Mouse (Mus musculus): ENCODE measurements around the gene Rcor3. TPM values are rescaled to one million over a fixed set of nuclear protein-coding genes. Genes with fewer than 3 reads are reported as not detected.
A peak's percentile ranks its signal among the peaks of the same experiment; 100 is the strongest.

The Rcor3 gene
- polyA plus RNA-seq (2015; fragmentation: Nextera tagmentation; extraction: Ambion mirVana), result 8.9 and 9.0 TPM in 2 replicates

- H3K9me3 ChIP-seq (replicated peaks), result no peaks in the 10 kb centered on the region
- H3K27ac ChIP-seq (replicated peaks), result peak within 1 kb of the TSS; percentile 94
- ATAC-seq (ENCODE audit: insufficient read depth), result peak; percentile 87
- no peaks in the 10 kb centered on the region for H3K36me3 ChIP-seq (replicated peaks)
- H3K4me1 ChIP-seq (replicated peaks), result peaks cover 24% of the 10 kb centered on the region
- peak within 1 kb of the TSS; percentile 90 for H3K9ac ChIP-seq
- no peaks in the 10 kb centered on the region for H3K27me3 ChIP-seq
- H3K4me3 ChIP-seq (replicated peaks), result peak within 1 kb of the TSS; percentile 91
- under 1% methylated on average over 60 of the region's 88 CpGs for WGBS (ENCODE audit: insufficient replicate concordance)
- peak within 1 kb of the TSS; percentile 98 for H3K4me2 ChIP-seq
These were observed at the start of gene Rcor3 for GRCm38 (mm10) chr1:192137926-192138910. TSS of gene Rcor3 (minus strand) at chr1:192138062.

GRCm38 (mm10) chr1:192181696-192182257, 43.9 kb upstream of the Rcor3 start:
- WGBS (ENCODE audit: insufficient replicate concordance), result 68% methylated on average over 4 of the region's 4 CpGs
- Histone ChIP-seq H3K27me3 (0 out of 2 replicates have a peak, but pooled peaks cover 4% of the 10 kb centered on the region), H3K4me2 (no peak overlapping the region), H3K9ac (no peak overlapping the region), H3K27ac (replicated peaks) (no peak overlapping the region), H3K9me3 (replicated peaks) (no peaks in the 10 kb centered on the region), H3K36me3 (replicated peaks) (no peaks in the 10 kb centered on the region), H3K4me3 (replicated peaks) (no peak overlapping the region), H3K4me1 (replicated peaks) (no peaks in the 10 kb centered on the region)
- ATAC-seq (ENCODE audit: insufficient read depth), result no peak

GRCm38 (mm10) chr1:192179877-192180276, 42.0 kb upstream of the Rcor3 start:
- Histone ChIP-seq H3K4me2 (no peak overlapping the region), H3K36me3 (replicated peaks) (no peaks in the 10 kb centered on the region), H3K9ac (no peak overlapping the region), H3K4me1 (replicated peaks) (no peaks in the 10 kb centered on the region), H3K4me3 (replicated peaks) (no peak overlapping the region), H3K27ac (replicated peaks) (no peak overlapping the region), H3K27me3 (0 out of 2 replicates have a peak, but pooled peaks cover 5% of the 10 kb centered on the region), H3K9me3 (replicated peaks) (no peaks in the 10 kb centered on the region)
- 31% methylated on average over 3 of the region's 3 CpGs for WGBS (ENCODE audit: insufficient replicate concordance)
- ATAC-seq (ENCODE audit: insufficient read depth), result 0 out of 2 replicates have a peak, but pooled peaks have one; percentile 22

- 66% methylated on average over 3 of the region's 3 CpGs for WGBS (ENCODE audit: insufficient replicate concordance)
- no peak for ATAC-seq (ENCODE audit: insufficient read depth)
- H3K4me1 ChIP-seq (replicated peaks), result no peaks in the 10 kb centered on the region
These were observed 33.6 kb upstream of the Rcor3 start for GRCm38 (mm10) chr1:192171477-192171876.

GRCm38 (mm10) chr1:192151179-192151578, 13.3 kb upstream of the Rcor3 start:
- Histone ChIP-seq H3K4me2 (no peak overlapping the region), H3K27ac (replicated peaks) (no peak overlapping the region), H3K36me3 (replicated peaks) (no peaks in the 10 kb centered on the region), H3K9ac (no peak overlapping the region), H3K4me1 (replicated peaks) (no peaks in the 10 kb centered on the region), H3K27me3 (no peaks in the 10 kb centered on the region), H3K9me3 (replicated peaks) (no peaks in the 10 kb centered on the region), H3K4me3 (replicated peaks) (no peak overlapping the region)
- WGBS (ENCODE audit: insufficient replicate concordance), result 73% methylated on average over 4 of the region's 4 CpGs
- no peak for ATAC-seq (ENCODE audit: insufficient read depth)

More at GRCm38 (mm10) chr1:192171477-192171876, 33.6 kb upstream of the Rcor3 start:
- H3K9me3 ChIP-seq (replicated peaks), result no peaks in the 10 kb centered on the region
- H3K4me2 ChIP-seq, result no peak overlapping the region
- H3K27ac ChIP-seq (replicated peaks), result no peak overlapping the region
- no peak overlapping the region for H3K9ac ChIP-seq
- no peaks in the 10 kb centered on the region for H3K36me3 ChIP-seq (replicated peaks)
- H3K4me3 ChIP-seq (replicated peaks), result no peak overlapping the region
- no peaks in the 10 kb centered on the region for H3K27me3 ChIP-seq

GRCm38 (mm10) chr1:192140313-192140712, 2.5 kb upstream of the Rcor3 start:
- H3K4me1 ChIP-seq (replicated peaks), result peaks cover 18% of the 10 kb centered on the region
- H3K4me2 ChIP-seq, result no peak overlapping the region
- H3K4me3 ChIP-seq (replicated peaks), result no peak overlapping the region
- H3K27ac ChIP-seq (replicated peaks), result no peak overlapping the region
- H3K9me3 ChIP-seq (replicated peaks), result no peaks in the 10 kb centered on the region
- no peak overlapping the region for H3K9ac ChIP-seq
- ATAC-seq (ENCODE audit: insufficient read depth), result no peak
- H3K36me3 ChIP-seq (replicated peaks), result no peaks in the 10 kb centered on the region
- no peaks in the 10 kb centered on the region for H3K27me3 ChIP-seq
- 87% methylated on average over 2 of the region's 2 CpGs for WGBS (ENCODE audit: insufficient replicate concordance)

- peak; percentile 45 for ATAC-seq (ENCODE audit: insufficient read depth)
- no peaks in the 10 kb centered on the region for H3K36me3 ChIP-seq (replicated peaks)
- no peaks in the 10 kb centered on the region for H3K27me3 ChIP-seq
- H3K4me3 ChIP-seq (replicated peaks), result peak overlapping the region; percentile 91
- peak overlapping the region; percentile 98 for H3K4me2 ChIP-seq
- WGBS (ENCODE audit: insufficient replicate concordance), result under 1% methylated on average over 31 of the region's 61 CpGs
- peak overlapping the region; percentile 94 for H3K27ac ChIP-seq (replicated peaks)
- H3K9ac ChIP-seq, result peak overlapping the region; percentile 90
- peaks cover 24% of the 10 kb centered on the region for H3K4me1 ChIP-seq (replicated peaks)
- H3K9me3 ChIP-seq (replicated peaks), result no peaks in the 10 kb centered on the region
These were observed 454 bp downstream of the Rcor3 start for GRCm38 (mm10) chr1:192137291-192137925.

GRCm38 (mm10) chr1:192136561-192137290, 1.1 kb downstream of the Rcor3 start:
- under 1% methylated on average over 53 of the region's 55 CpGs for WGBS (ENCODE audit: insufficient replicate concordance)
- peak overlapping the region; percentile 98 for H3K4me2 ChIP-seq
- ATAC-seq (ENCODE audit: insufficient read depth), result peak; percentile 60
- peak overlapping the region; percentile 91 for H3K4me3 ChIP-seq (replicated peaks)
- peaks cover 24% of the 10 kb centered on the region for H3K4me1 ChIP-seq (replicated peaks)
- no peaks in the 10 kb centered on the region for H3K9me3 ChIP-seq (replicated peaks)
- H3K9ac ChIP-seq, result peak overlapping the region; percentile 90
- peak overlapping the region; percentile 94 for H3K27ac ChIP-seq (replicated peaks)
- no peaks in the 10 kb centered on the region for H3K36me3 ChIP-seq (replicated peaks)
- no peaks in the 10 kb centered on the region for H3K27me3 ChIP-seq

- ATAC-seq (ENCODE audit: insufficient read depth), result peak; percentile 58; the same call in 1 of the 2 replicates
- H3K4me2 ChIP-seq, result 0 out of 2 replicates have a peak overlapping the region, but pooled peaks have one; percentile 3
- no peak overlapping the region for H3K27ac ChIP-seq (replicated peaks)
- H3K4me1 ChIP-seq (replicated peaks), result peaks cover 24% of the 10 kb centered on the region
- H3K9ac ChIP-seq, result no peak overlapping the region
- H3K27me3 ChIP-seq, result no peaks in the 10 kb centered on the region
- H3K9me3 ChIP-seq (replicated peaks), result no peaks in the 10 kb centered on the region
- 74% methylated on average over 1 of the region's 1 CpGs for WGBS (ENCODE audit: insufficient replicate concordance)
- no peak overlapping the region for H3K4me3 ChIP-seq (replicated peaks)
- H3K36me3 ChIP-seq (replicated peaks), result peaks cover 24% of the 10 kb centered on the region
These were observed 7.7 kb downstream of the Rcor3 start for GRCm38 (mm10) chr1:192130202-192130601.

GRCm38 (mm10) chr1:192128343-192128742, 9.5 kb downstream of the Rcor3 start:
- Histone ChIP-seq H3K36me3 (replicated peaks) (peaks cover 43% of the 10 kb centered on the region), H3K27me3 (no peaks in the 10 kb centered on the region), H3K9ac (no peak overlapping the region), H3K4me2 (no peak overlapping the region), H3K4me3 (replicated peaks) (no peak overlapping the region), H3K4me1 (replicated peaks) (peaks cover 18% of the 10 kb centered on the region), H3K27ac (replicated peaks) (no peak overlapping the region), H3K9me3 (replicated peaks) (no peaks in the 10 kb centered on the region)
- 68% methylated on average over 8 of the region's 8 CpGs for WGBS (ENCODE audit: insufficient replicate concordance)
- ATAC-seq (ENCODE audit: insufficient read depth), result 0 out of 2 replicates have a peak, but pooled peaks have one; percentile 5

Measured in liver, embryonic 15.5 days (tissue).